Mouse (Mus musculus) CH12.LX (cell line): ENCODE results near the gene 2300002M23Rik. TPM values are rescaled to one million over a fixed set of nuclear protein-coding genes. Genes with fewer than 3 reads are reported as not detected.

ENCODE experiments used
- DNase-seq: peaks from one replicate; pipeline ENCODE4 v3.0.0-alpha.2; 2013; ENCODE audit errors: extremely low read depth
- H3K27ac ChIP-seq: 2 replicates; pipeline ENCODE4 v1.5.1; 2012; ENCODE audit warnings: low read depth, mild to moderate bottlenecking, control low read depth, moderate library complexity; ENCODE audit not compliant: insufficient read depth
- H3K27me3 ChIP-seq: replicated peaks from 2 replicates; pipeline ENCODE3; 2012; ENCODE audit warnings: inconsistent platforms
- H3K36me3 ChIP-seq, 2 experiments: replicated peaks in 1 of 2; 2 replicates each; pipeline versions ENCODE3 to v1.6.1; 2012; ENCODE audit warnings: inconsistent platforms in 1 of 2, low read length in 1 of 2, mild to moderate bottlenecking in 1 of 2, mixed read lengths in 1 of 2, moderate library complexity in 1 of 2; ENCODE audit not compliant: control insufficient read depth in 1 of 2, insufficient read depth in 1 of 2
- H3K4me1 ChIP-seq, 2 experiments: 2 replicates each; pipeline ENCODE4 v1.6.1; 2012; ENCODE audit warnings: inconsistent platforms in 1 of 2, moderate library complexity in 1 of 2; ENCODE audit not compliant: insufficient read depth in 2 of 2, control insufficient read depth in 1 of 2
- H3K4me2 ChIP-seq: 2 replicates; pipeline ENCODE4 v1.6.1; 2012; ENCODE audit warnings: low read depth, mild to moderate bottlenecking, control low read depth; ENCODE audit not compliant: poor library complexity, insufficient read depth, severe bottlenecking
- H3K4me3 ChIP-seq, 3 experiments: fragments of 150-350 bp in 1 of 3; sonication (generic) in 1 of 3; replicated peaks in 1 of 3; 2 replicates each; pipeline versions ENCODE3 to v1.5.1; 2011 to 2012; ENCODE audit warnings: low read depth in 2 of 3, low read length in 2 of 3, mild to moderate bottlenecking in 2 of 3, moderate library complexity in 2 of 3, control low read depth in 1 of 3, improper control_type of control experiment in 1 of 3, inconsistent platforms in 1 of 3, mixed read lengths in 1 of 3; ENCODE audit not compliant: poor library complexity in 1 of 3
- H3K79me2 ChIP-seq: replicated peaks from 2 replicates; pipeline ENCODE4 v1.6.1; 2012; ENCODE audit warnings: mild to moderate bottlenecking, moderate library complexity; ENCODE audit not compliant: control insufficient read depth, poor library complexity, insufficient read depth, severe bottlenecking; ENCODE audit errors: extremely low read depth
- H3K9ac ChIP-seq: 2 replicates; pipeline ENCODE4 v1.6.1; 2012; ENCODE audit warnings: low read depth, mild to moderate bottlenecking, control low read depth, moderate library complexity; ENCODE audit not compliant: insufficient read depth
- H3K9me3 ChIP-seq: replicated peaks from 2 replicates; pipeline ENCODE3; 2012; ENCODE audit warnings: low read length, inconsistent platforms, mixed read lengths
- CHD2 ChIP-seq: IDR thresholded peaks from 2 replicates; pipeline ENCODE4 v1.6.1; 2011; ENCODE audit warnings: low read length, improper control_type of control experiment
- ELF1 ChIP-seq: IDR thresholded peaks from 2 replicates; pipeline ENCODE4 v1.6.1; 2014; ENCODE audit warnings: low read depth, mild to moderate bottlenecking, inconsistent platforms, low read length, improper control_type of control experiment
- GABPA ChIP-seq: IDR thresholded peaks from 2 replicates; pipeline ENCODE4 v1.6.1; 2012; ENCODE audit warnings: low read depth, low read length, improper control_type of control experiment, inconsistent platforms; ENCODE audit not compliant: insufficient replicate concordance
- HCFC1 ChIP-seq: IDR thresholded peaks from 2 replicates; pipeline ENCODE4 v1.6.1; 2012; ENCODE audit warnings: low read depth, mild to moderate bottlenecking, inconsistent platforms, low read length, improper control_type of control experiment
- IRF4 ChIP-seq: IDR thresholded peaks from 2 replicates; pipeline ENCODE4 v1.6.1; 2014; ENCODE audit warnings: low read depth, mild to moderate bottlenecking, inconsistent platforms, low read length, improper control_type of control experiment
- JUND ChIP-seq: conservative IDR thresholded peaks from 2 replicates; pipeline ENCODE4 v1.6.1; 2011; ENCODE audit warnings: low read depth, low read length, improper control_type of control experiment
- MAFK ChIP-seq: IDR thresholded peaks from 2 replicates; pipeline ENCODE4 v1.6.1; 2011; ENCODE audit warnings: low read length, improper control_type of control experiment; ENCODE audit not compliant: insufficient replicate concordance
- NELFE ChIP-seq: IDR thresholded peaks from 2 replicates; pipeline ENCODE4 v1.6.1; 2011; ENCODE audit warnings: low read depth, low read length, improper control_type of control experiment
- POLR2AphosphoS2 ChIP-seq: IDR thresholded peaks from 2 replicates; pipeline ENCODE4 v1.6.1; 2011; ENCODE audit warnings: low read depth, low read length, improper control_type of control experiment
- USF1 ChIP-seq: IDR thresholded peaks from 2 replicates; pipeline ENCODE4 v1.6.1; 2014; ENCODE audit warnings: low read depth, mild to moderate bottlenecking, inconsistent platforms, low read length, improper control_type of control experiment
- ZMIZ1 ChIP-seq: IDR thresholded peaks from 2 replicates; pipeline ENCODE4 v1.6.1; 2012; ENCODE audit warnings: low read depth, mild to moderate bottlenecking, inconsistent platforms, low read length, improper control_type of control experiment
- ZNF384 ChIP-seq: IDR thresholded peaks from 2 replicates; pipeline ENCODE4 v1.6.1; 2012; ENCODE audit warnings: low read depth, low read length, improper control_type of control experiment, inconsistent platforms
- dilution Hi-C: fragments of 300-500 bp; cut with MboI; formaldehyde crosslinking; loops from 2 replicates; pipeline ENCODE4 v1.14.3; 2020; ENCODE audit warnings: low sequenced_read_pairs; ENCODE audit not compliant: extremely low pct_unique_long_range_greater_than_20kb, extremely low pct_ligation_motif_present
- in situ Hi-C: fragments of 300-500 bp; cut with MboI; formaldehyde crosslinking; loops from 3 replicates; pipeline ENCODE4 v1.14.3; 2019; ENCODE audit warnings: low sequenced_read_pairs, low pct_ligation_motif_present, low pct_unique_long_range_greater_than_20kb, mixed read lengths
- polyA plus RNA-seq: library from polyadenylated mRNA; unstranded; fragments of >175 nt; gene quantifications from 2 replicates; pipeline ENCODE4 v1.2.1, GENCODE M21; 2012; ENCODE audit warnings: low read depth; ENCODE audit not compliant: insufficient read length
- total RNA-seq, 2 experiments: library from RNA; depleted of rRNA; stranded (reverse); fragments of 300-350 nt in 1 of 2; fragments of >200 nt in 1 of 2; gene quantifications; 2 replicates each; pipeline ENCODE4 v1.2.3; 2012 to 2014

The 2300002M23Rik gene
- total and polyA plus RNA-seq, 3 experiments: not detected

DNA sequence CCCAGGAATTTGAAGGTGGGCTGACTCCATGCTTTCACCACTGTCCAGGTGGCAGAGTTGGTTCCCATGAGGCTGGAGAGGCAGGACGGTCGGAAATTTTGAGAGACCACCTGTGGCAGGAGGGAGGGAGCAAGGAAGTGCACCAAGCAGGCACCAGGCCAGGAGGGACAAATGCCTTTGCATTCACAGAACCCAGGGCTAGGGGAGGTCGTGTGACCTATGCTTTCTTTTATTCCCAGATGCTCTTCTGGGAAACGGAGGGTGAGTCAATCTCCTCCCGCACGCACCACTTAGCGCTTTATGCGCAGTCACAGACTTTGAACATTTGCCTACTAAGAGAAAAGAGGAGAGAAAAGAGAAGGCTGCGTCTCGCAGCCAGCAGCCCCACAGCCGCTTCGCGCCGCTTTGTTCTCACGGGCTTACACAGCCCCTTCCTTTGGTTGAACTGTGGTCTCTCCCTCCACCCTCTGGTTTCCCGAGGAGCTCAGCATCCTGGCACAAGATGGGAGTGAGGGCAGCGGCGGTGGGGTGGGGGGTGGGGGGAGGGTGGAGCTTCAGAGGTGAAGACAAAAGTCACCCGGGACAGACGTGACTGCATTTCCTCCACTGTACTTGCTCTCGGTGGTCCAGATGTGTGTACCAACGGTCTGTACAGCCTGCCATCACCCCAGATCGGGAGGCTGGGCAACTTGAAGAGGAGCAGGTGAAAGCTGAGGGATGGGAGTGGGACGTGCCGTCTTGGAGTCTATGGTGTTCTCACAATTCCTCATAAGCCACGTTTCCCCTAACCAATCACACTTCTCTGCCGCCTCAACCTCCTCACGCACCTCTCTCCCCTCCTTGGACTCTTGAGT is 2.1 kb downstream of the 2300002M23Rik start:
- Histone ChIP-seq H3K79me2 (no peaks in the 10 kb centered on the region), H3K36me3 (no peaks in the 10 kb centered on the region)

DNA sequence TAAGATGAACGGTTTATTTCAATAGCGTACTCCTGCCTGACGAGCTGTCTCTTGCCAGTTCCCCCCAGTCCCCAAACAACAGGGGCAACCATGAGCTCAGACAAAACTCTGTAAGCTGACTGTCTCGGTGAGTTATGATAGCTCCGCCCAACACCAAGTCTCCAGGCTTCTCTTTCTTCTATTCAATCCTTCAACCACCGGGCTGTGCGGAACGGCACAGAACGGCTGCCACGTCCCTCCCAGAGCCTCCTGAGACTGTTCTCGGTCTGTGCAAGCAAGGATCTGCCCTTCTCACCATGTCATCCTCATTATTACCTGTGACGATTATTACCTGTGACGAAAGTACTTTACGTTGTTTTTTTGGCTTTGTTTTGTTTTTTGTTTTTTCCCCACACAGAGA is 3.6 kb downstream of the 2300002M23Rik start:
- TF ChIP-seq ZMIZ1 (no peak), NELFE (no peak), POLR2AphosphoS2 (no peak), JUND (no peak), MAFK (no peak), CHD2 (no peak)
- peaks cover 24% of the 10 kb centered on the region for H3K27me3 ChIP-seq
- no peak overlapping the region for H3K27ac ChIP-seq
- H3K4me2 ChIP-seq: no peak overlapping the region
- peaks cover 0 to 7% of the 10 kb centered on the region in 2 experiments; a peak in 2 of 4 replicates for H3K4me1 ChIP-seq
- peaks cover 9% of the 10 kb centered on the region for H3K9me3 ChIP-seq
- H3K36me3 ChIP-seq: no peaks in the 10 kb centered on the region
- H3K4me3 ChIP-seq: no peak overlapping the region
- dilution Hi-C loops: no loop called here
- no peak for DNase-seq
- H3K9ac ChIP-seq: no peak overlapping the region
- H3K79me2 ChIP-seq: no peaks in the 10 kb centered on the region
- in situ Hi-C loops: no loop called here

More for the DNA sequence above, 2.1 kb downstream of the 2300002M23Rik start:
- no peak for TF ChIP-seq GABPA
- TF ChIP-seq USF1: no peak
- TF ChIP-seq, all 38 proteins: peak for 0
- no peak overlapping the region for H3K9ac ChIP-seq
- peaks cover 0 to 2% of the 10 kb centered on the region in 2 experiments; a peak in 1 of 4 replicates for H3K4me1 ChIP-seq
- no peak overlapping the region for H3K27ac ChIP-seq
- in situ Hi-C loops (no loop called here), dilution Hi-C loops (no loop called here)
- H3K27me3 ChIP-seq: peaks cover 23% of the 10 kb centered on the region
- no peak overlapping the region for H3K4me2 ChIP-seq
- no peak for DNase-seq
- no peak overlapping the region for H3K4me3 ChIP-seq
- H3K9me3 ChIP-seq: peaks cover 9% of the 10 kb centered on the region

DNA sequence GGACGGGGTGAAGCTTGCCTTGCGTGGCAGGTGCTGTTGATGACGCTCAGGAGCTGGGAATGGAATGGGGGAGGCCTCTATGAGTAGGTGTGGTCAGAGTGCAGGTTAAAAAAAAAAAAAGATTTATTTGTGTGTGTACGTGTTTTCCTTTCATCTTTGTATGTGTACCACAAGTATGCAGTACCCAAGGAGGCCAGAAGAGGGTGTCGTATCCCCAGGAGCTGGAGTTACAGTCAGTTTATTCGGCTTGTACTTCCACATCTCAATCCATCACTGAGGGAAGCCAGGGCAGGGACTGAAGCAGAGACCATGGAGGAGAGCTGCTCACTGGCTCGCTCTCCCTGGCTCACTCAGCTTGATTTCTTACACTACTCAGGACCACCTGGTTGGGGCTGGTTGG is 4.2 kb downstream of the 2300002M23Rik start:
- DNase-seq: no peak
- H3K4me3 ChIP-seq: no peak overlapping the region
- TF ChIP-seq JUND: no peak
- no peak for TF ChIP-seq HCFC1
- no peak for TF ChIP-seq ZNF384
- no peak for TF ChIP-seq GABPA
- TF ChIP-seq IRF4: no peak
- no peak for TF ChIP-seq ELF1
- TF ChIP-seq NELFE: no peak
- TF ChIP-seq, all 38 proteins: peak for 0
- H3K9me3 ChIP-seq: peaks cover 9% of the 10 kb centered on the region
- no peak overlapping the region for H3K4me2 ChIP-seq
- H3K79me2 ChIP-seq: no peaks in the 10 kb centered on the region
- no peaks in the 10 kb centered on the region for H3K36me3 ChIP-seq
- dilution Hi-C loops (no loop called here), in situ Hi-C loops (no loop called here)
- peaks cover 21% of the 10 kb centered on the region for H3K27me3 ChIP-seq
- no peak overlapping the region for H3K27ac ChIP-seq
- peaks cover 0 to 8% of the 10 kb centered on the region in 2 experiments; a peak in 2 of 4 replicates for H3K4me1 ChIP-seq
- no peak overlapping the region for H3K9ac ChIP-seq
